Mouse (Mus musculus) E14TG2a.4 (cell line): ENCODE data around the gene Ang5.
"Not testable (repeated sequence)": the region's sequence is repeated elsewhere in the genome, so short reads cannot be mapped to it uniquely, and the experiment has no call there.

Experiments
- H3K27me3 ChIP-seq: 2 replicates; pipeline ENCODE4 v1.6.1; 2014; ENCODE audit warnings: low read length, control low read depth; ENCODE audit not compliant: insufficient read depth
- H3K36me3 ChIP-seq: 2 replicates; pipeline ENCODE4 v1.6.1; 2014; ENCODE audit warnings: low read length, control low read depth; ENCODE audit not compliant: insufficient read depth
- H3K4me1 ChIP-seq: replicated peaks from 2 replicates; pipeline ENCODE4 v1.6.1; 2014; ENCODE audit warnings: low read depth, low read length, control low read depth
- H3K4me3 ChIP-seq: replicated peaks from 2 replicates; pipeline ENCODE4 v1.5.1; 2014; ENCODE audit warnings: mild to moderate bottlenecking, low read length
- H3K9me3 ChIP-seq: 2 replicates; pipeline ENCODE4 v1.6.1; 2014; ENCODE audit warnings: low read length, control low read depth
- CTCF ChIP-seq: conservative IDR thresholded peaks from 2 replicates; pipeline ENCODE4 v1.5.1; 2014; ENCODE audit warnings: low read length
- NANOG ChIP-seq: IDR thresholded peaks from 2 replicates; pipeline ENCODE4 v1.6.1; 2014; ENCODE audit warnings: borderline replicate concordance, low read length, mixed read lengths
- POU5F1 ChIP-seq: IDR thresholded peaks from 2 replicates; pipeline ENCODE4 v1.6.1; 2014; ENCODE audit warnings: low read length, borderline replicate concordance

Ang5 gene

DNA sequence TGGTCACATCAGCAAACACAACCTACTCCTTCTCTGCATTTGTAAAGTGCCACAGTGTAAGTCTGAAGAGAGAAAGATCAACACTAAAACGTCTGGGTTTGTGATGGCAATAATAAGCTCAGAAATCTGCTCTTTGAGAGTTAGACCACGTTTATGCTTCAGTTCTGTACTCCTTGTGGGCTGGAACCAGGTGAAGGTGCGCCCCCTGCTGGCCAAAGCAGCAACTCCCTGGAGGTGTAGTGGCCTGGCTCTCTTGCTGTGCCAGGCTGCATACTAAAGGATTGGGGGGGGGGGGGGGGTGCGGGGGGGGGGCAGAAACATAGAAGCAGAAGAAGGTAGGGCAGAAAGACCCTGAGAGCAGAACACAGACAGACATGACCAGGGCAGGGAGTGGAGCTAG, 27.0 kb downstream of the Ang5 start:
- no peaks in the 10 kb centered on the region for H3K4me1 ChIP-seq
- peaks cover 13% of the 10 kb centered on the region for H3K27me3 ChIP-seq

GRCm38 (mm10) chr14:43986147-43986546, 29.3 kb downstream of the Ang5 start:
- H3K4me3 ChIP-seq, result no peak overlapping the region
- peaks cover 13% of the 10 kb centered on the region for H3K27me3 ChIP-seq
- H3K4me1 ChIP-seq, result no peaks in the 10 kb centered on the region
- TF ChIP-seq NANOG (no peak), CTCF (no peak), POU5F1 (no peak)
- no peaks in the 10 kb centered on the region for H3K36me3 ChIP-seq
- H3K9me3 ChIP-seq, result no peaks in the 10 kb centered on the region

More for the DNA sequence above, 27.0 kb downstream of the Ang5 start:
- no peak overlapping the region for H3K4me3 ChIP-seq
- H3K9me3 ChIP-seq, result no peaks in the 10 kb centered on the region
- peak; percentile 27; the same call in 1 of the 2 replicates for TF ChIP-seq CTCF
- no peak for TF ChIP-seq POU5F1
- no peaks in the 10 kb centered on the region for H3K36me3 ChIP-seq

DNA sequence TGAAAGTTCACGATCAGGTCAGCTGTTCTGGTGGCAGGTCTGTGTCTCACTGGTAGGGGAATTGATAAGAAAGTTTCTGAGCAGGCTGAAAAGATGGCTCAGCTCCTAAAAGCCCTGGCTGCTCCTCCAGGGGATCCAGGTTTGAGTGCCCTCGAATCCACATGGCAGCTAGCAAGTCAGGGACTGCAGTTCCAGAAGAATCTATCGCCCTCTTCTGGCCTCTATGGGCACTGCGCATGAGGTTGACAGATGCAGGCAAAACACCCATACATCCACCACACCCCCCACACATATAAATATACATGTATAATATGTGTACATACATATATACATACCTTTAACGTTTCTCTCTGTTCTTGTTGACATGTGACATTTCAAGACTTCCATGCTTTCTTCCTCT, 30.5 kb downstream of the Ang5 start:
- H3K4me3 ChIP-seq, H3K4me1 ChIP-seq, H3K36me3 ChIP-seq, H3K9me3 ChIP-seq: not testable (repeated sequence)
- peak; percentile 57 for TF ChIP-seq CTCF
- peaks cover 13% of the 10 kb centered on the region for H3K27me3 ChIP-seq

- not testable (repeated sequence) for H3K36me3 ChIP-seq, H3K4me3 ChIP-seq, H3K4me1 ChIP-seq, H3K27me3 ChIP-seq, H3K9me3 ChIP-seq
Observed at GRCm38 (mm10) chr14:43998455-43999000, 41.7 kb downstream of the Ang5 start.

- Histone ChIP-seq H3K4me3 (no peak overlapping the region), H3K4me1 (no peaks in the 10 kb centered on the region), H3K36me3 (no peaks in the 10 kb centered on the region), H3K9me3 (no peaks in the 10 kb centered on the region), H3K27me3 (no peaks in the 10 kb centered on the region)
- TF ChIP-seq NANOG, result no peak
- no peak for TF ChIP-seq POU5F1
- no peak for TF ChIP-seq CTCF
Observed at GRCm38 (mm10) chr14:44001600-44001999, 44.7 kb downstream of the Ang5 start.

- no peaks in the 10 kb centered on the region for H3K36me3 ChIP-seq
- no peak within 1 kb of the TSS for H3K4me3 ChIP-seq
- no peaks in the 10 kb centered on the region for H3K9me3 ChIP-seq
- no peaks in the 10 kb centered on the region for H3K27me3 ChIP-seq
- TF ChIP-seq NANOG, result no peak
- TF ChIP-seq POU5F1, result no peak
- TF ChIP-seq CTCF, result no peak
- no peaks in the 10 kb centered on the region for H3K4me1 ChIP-seq
Observed at GRCm38 (mm10) chr14:44002169-44002568, 45.3 kb downstream of the Ang5 start, which contains the start of gene Ang6. Ang6 (minus strand) TSS chr14:44002269.

- not testable (repeated sequence) for H3K36me3 ChIP-seq, H3K27me3 ChIP-seq, H3K4me1 ChIP-seq, H3K4me3 ChIP-seq, H3K9me3 ChIP-seq
Observed at GRCm38 (mm10) chr14:44008021-44008420, 51.2 kb downstream of the Ang5 start.

DNA sequence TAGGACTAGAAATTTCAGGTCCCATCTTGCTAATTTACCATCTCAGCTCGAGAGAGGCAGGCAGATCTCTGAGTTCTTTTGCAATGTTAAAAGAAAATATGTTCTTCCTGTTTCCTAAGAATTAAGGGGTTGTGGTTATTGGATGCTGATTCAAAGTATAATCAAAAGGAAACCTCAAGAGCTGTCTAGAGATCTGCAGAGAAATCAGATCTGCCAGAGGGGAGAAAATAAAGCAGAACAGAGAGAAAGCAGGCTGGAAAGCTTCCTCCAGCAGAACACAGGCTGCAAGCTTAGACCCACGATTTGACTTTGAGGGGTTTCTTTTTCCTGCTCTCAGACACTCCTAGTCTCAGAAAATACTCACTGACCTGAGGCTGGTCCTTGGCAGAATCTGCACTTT, 52.8 kb downstream of the Ang5 start:
- not testable (repeated sequence) for H3K9me3 ChIP-seq, H3K4me3 ChIP-seq, H3K36me3 ChIP-seq, H3K4me1 ChIP-seq, H3K27me3 ChIP-seq
